Mouse (Mus musculus) CH12.LX (cell line): ENCODE measurements around the gene Pip5k1b.

ENCODE experiments used
- CTCF ChIP-seq, 2 experiments: IDR thresholded peaks in 1 of 2; conservative IDR thresholded peaks in 1 of 2; 2 replicates each; pipeline ENCODE4 v1.5.1; 2011 to 2012; ENCODE audit warnings: low read depth in 2 of 2, low read length in 2 of 2, improper control_type of control experiment in 1 of 2, inconsistent platforms in 1 of 2, mild to moderate bottlenecking in 1 of 2, moderate library complexity in 1 of 2
- EP300 ChIP-seq: IDR thresholded peaks from 2 replicates; pipeline ENCODE4 v1.6.1; 2011; ENCODE audit warnings: low read length, improper control_type of control experiment
- GABPA ChIP-seq: IDR thresholded peaks from 2 replicates; pipeline ENCODE4 v1.6.1; 2012; ENCODE audit warnings: low read depth, low read length, improper control_type of control experiment, inconsistent platforms; ENCODE audit not compliant: insufficient replicate concordance
- HCFC1 ChIP-seq: IDR thresholded peaks from 2 replicates; pipeline ENCODE4 v1.6.1; 2012; ENCODE audit warnings: low read depth, mild to moderate bottlenecking, inconsistent platforms, low read length, improper control_type of control experiment
- NRF1 ChIP-seq: IDR thresholded peaks from 2 replicates; pipeline ENCODE4 v1.6.1; 2014; ENCODE audit warnings: low read depth, mild to moderate bottlenecking, inconsistent platforms, low read length, improper control_type of control experiment, moderate library complexity
- POLR2A ChIP-seq: IDR thresholded peaks from 2 replicates; pipeline ENCODE4 v1.6.1; 2011; ENCODE audit warnings: low read depth, mild to moderate bottlenecking, improper control_type of control experiment, low read length
- UBTF ChIP-seq: IDR thresholded peaks from 2 replicates; pipeline ENCODE4 v1.6.1; 2012; ENCODE audit warnings: low read depth, mild to moderate bottlenecking, inconsistent platforms, low read length, improper control_type of control experiment, moderate library complexity
- USF2 ChIP-seq: conservative IDR thresholded peaks from 2 replicates; pipeline ENCODE4 v1.6.1; 2011; ENCODE audit warnings: low read depth, low read length, improper control_type of control experiment
- ZNF384 ChIP-seq: IDR thresholded peaks from 2 replicates; pipeline ENCODE4 v1.6.1; 2012; ENCODE audit warnings: low read depth, low read length, improper control_type of control experiment, inconsistent platforms

GRCm38 (mm10) chr19:24554911-24555465 is 684 bp downstream of the Pip5k1b start:
- TF ChIP-seq NRF1 (no peak), CTCF (conservative IDR thresholded peaks at IDR 0.05 in 1 of 2, IDR thresholded peaks at IDR 0.05 in 1 of 2; ENCODE audit: low read depth in 2 of 2, low read length in 2 of 2) (no peak), USF2 (no peak), POLR2A (no peak), EP300 (no peak), HCFC1 (no peak), GABPA (no peak), UBTF (0 out of 2 replicates have a peak, but pooled peaks have one; percentile 12), ZNF384 (no peak)
